Mouse (Mus musculus): ENCODE data around the gene Ipo4.

DNA sequence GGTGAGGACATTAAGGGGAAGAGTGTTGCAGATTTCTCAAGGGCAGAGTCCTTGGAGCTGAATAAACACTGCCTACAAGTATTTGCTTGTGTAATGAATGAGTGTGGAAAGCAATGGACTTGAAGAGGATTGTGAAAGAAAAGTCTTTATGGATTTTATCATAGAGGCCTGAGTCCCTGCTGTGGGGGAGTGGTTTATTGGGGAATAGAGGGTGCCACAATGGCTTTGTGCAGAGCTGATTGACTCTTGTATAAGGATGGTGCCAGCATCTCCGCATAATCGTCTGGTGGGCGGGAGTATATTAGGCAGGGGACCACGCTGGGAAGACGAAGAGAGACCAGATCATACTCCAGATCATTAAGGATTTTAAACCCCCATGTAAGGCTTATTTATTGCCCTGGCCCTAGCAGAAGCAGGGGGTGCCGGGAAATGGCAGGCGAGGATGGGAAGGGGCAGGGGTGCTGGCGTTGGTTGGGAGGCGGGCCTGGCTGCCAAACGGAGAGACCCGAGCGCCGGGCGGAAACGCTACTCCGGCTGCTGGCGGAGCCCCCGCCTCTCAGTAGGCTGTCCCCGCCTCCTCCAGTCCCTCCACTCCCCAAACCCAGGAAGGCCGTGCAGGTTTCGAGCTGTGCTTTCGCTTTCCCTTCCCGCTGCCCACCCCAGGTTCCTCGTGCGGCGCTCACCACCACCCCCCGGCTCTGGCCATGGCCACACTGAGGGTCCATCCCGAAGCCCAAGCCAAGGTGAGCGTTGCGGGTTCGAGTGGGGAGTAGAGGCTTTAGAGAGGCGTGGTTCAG, 57.7 kb downstream of the Ipo4 start, which contains the start of gene Psme1:
- TF ChIP-seq TAL1 (IDR thresholded peaks at IDR 0.05; ENCODE audit: low read length) (no peak), GATA1 (IDR thresholded peaks at IDR 0.05; ENCODE audit: low read length) (no peak)
